Mouse (Mus musculus) stomach, embryonic 14.5 days (tissue): Measurements from ENCODE around the gene Dusp15. TPM values are rescaled to one million over a fixed set of nuclear protein-coding genes. Genes with fewer than 3 reads are reported as not detected.

Experiments
- ATAC-seq: fragments of 200-750 bp; cut with Nextera tagmentation; 2 replicates; pipeline ENCODE4 v1.8.0; 2017; ENCODE audit warnings: low read depth, moderate TSS enrichment; ENCODE audit not compliant: insufficient number of reproducible peaks, insufficient read depth, low FRiP score
- H3K27ac ChIP-seq: fragments of 300-500 bp; sonication (generic); 2 replicates; pipeline ENCODE4 v1.5.1; 2014; ENCODE audit warnings: mild to moderate bottlenecking, low read length, moderate library complexity, mixed read lengths
- H3K27me3 ChIP-seq: fragments of 300-500 bp; sonication (generic); 2 replicates; pipeline ENCODE4 v1.6.1; 2014; ENCODE audit warnings: low read length, control low read depth, mixed read lengths; ENCODE audit not compliant: control insufficient read depth, insufficient read depth
- H3K36me3 ChIP-seq: fragments of 300-500 bp; sonication (generic); 2 replicates; pipeline ENCODE4 v1.6.1; 2014; ENCODE audit warnings: mild to moderate bottlenecking, control low read depth, low read length, moderate library complexity, mixed read lengths; ENCODE audit not compliant: control insufficient read depth, insufficient read depth
- H3K4me1 ChIP-seq: fragments of 300-500 bp; sonication (generic); 2 replicates; pipeline ENCODE4 v1.6.1; 2014; ENCODE audit warnings: low read length, control low read depth, mixed read lengths; ENCODE audit not compliant: control insufficient read depth, insufficient read depth
- H3K4me2 ChIP-seq: fragments of 300-500 bp; sonication (generic); replicated peaks from 2 replicates; pipeline ENCODE4 v1.6.1; 2014; ENCODE audit warnings: low read depth, low read length, control low read depth
- H3K4me3 ChIP-seq: fragments of 300-500 bp; sonication (generic); 2 replicates; pipeline ENCODE4 v1.5.1; 2014; ENCODE audit warnings: low read depth, low read length, control low read depth
- H3K9ac ChIP-seq: fragments of 300-500 bp; sonication (generic); replicated peaks from 2 replicates; pipeline ENCODE4 v1.6.1; 2014; ENCODE audit warnings: low read depth, mild to moderate bottlenecking, control low read depth, low read length, moderate library complexity, mixed read lengths
- H3K9me3 ChIP-seq: fragments of 300-500 bp; sonication (generic); 2 replicates; pipeline ENCODE4 v1.6.1; 2016; ENCODE audit warnings: low read depth, low read length, control low read depth; ENCODE audit not compliant: control insufficient read depth
- WGBS: fragments of 180-500 bp; shearing (Covaris S2); extraction: QIAGEN DNeasy Blood & Tissue Kit; methylation state at CpG from one replicate; pipeline ENCODE4 v1.1.7; 2014; 5-methylcytosine and 5-hydroxymethylcytosine counted together
- polyA plus RNA-seq: library from polyadenylated mRNA; unstranded; fragments of >200 nt; fragmentation: Nextera tagmentation; extraction: Ambion mirVana; gene quantifications from 2 replicates; pipeline ENCODE4 v1.2.1, GENCODE M21; 2014

The Dusp15 gene
- polyA plus RNA-seq, 1 experiment from 2014 or later: 0.13 TPM

DNA sequence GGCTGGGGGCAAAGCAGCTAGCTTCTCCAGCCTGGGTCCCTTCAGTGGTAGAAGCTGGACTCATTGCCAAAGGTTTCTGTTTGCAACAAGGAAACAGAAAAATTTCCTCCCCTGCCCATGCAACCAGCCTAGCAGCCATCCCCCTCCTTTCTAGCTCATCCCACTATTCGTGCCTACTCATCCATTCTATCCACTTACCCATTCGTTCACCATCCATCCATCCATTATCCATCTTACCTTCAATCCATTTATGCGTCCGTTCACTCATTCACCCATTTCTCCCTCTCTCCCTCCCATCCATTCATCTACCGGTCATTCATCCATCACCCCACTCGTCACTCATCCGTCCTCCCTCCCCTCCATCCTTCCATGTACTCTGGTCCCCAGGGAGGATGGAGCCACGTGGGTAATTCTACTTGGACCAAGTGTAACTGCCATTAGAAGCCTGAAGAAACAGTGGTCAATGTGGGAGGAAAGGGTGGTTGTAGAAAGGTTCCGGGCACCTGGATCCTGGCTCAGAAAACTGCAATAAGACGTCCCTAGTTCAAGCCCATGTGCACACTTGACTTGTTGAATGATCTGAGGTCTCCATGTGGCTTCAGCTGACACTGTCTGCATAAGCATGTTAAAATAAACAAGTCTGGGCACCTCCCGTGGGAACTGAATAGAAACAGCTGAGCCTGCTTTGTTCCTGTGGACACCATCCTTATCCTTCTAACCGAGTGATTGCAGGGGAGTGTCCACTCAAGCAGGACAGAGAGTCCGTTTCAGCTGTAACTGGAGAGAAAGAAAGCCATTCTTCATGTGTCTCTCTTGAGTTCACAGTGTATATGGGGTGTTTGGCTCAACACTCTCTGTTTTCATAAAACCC, 587 bp upstream of the Dusp15 start:
- no peak for ATAC-seq
- H3K27me3 ChIP-seq: peaks cover 18% of the 10 kb centered on the region; the same call in 1 of the 2 replicates
- H3K4me3 ChIP-seq: peak overlapping the region; percentile 57
- no peak overlapping the region for H3K27ac ChIP-seq
- H3K36me3 ChIP-seq: no peaks in the 10 kb centered on the region
- peaks cover 5% of the 10 kb centered on the region; the same call in 1 of the 2 replicates for H3K4me1 ChIP-seq
- H3K9ac ChIP-seq: 0 out of 2 replicates have a peak overlapping the region, but pooled peaks have one; percentile 36
- H3K4me2 ChIP-seq: peak overlapping the region; percentile 99
- no peaks in the 10 kb centered on the region for H3K9me3 ChIP-seq
- 18% methylated on average over 13 of the region's 13 CpGs for WGBS

- Histone ChIP-seq H3K4me2 (peak overlapping the region; percentile 99), H3K4me3 (no peak overlapping the region), H3K27ac (no peak overlapping the region), H3K9me3 (no peaks in the 10 kb centered on the region), H3K4me1 (peaks cover 5% of the 10 kb centered on the region; the same call in 1 of the 2 replicates), H3K36me3 (no peaks in the 10 kb centered on the region), H3K9ac (no peak overlapping the region), H3K27me3 (peaks cover 25% of the 10 kb centered on the region; the same call in 1 of the 2 replicates)
- ATAC-seq: no peak
- WGBS: 37% methylated on average over 11 of the region's 11 CpGs
These were observed 987 bp downstream of the Dusp15 start for GRCm38 (mm10) chr2:152950358-152951064.

DNA sequence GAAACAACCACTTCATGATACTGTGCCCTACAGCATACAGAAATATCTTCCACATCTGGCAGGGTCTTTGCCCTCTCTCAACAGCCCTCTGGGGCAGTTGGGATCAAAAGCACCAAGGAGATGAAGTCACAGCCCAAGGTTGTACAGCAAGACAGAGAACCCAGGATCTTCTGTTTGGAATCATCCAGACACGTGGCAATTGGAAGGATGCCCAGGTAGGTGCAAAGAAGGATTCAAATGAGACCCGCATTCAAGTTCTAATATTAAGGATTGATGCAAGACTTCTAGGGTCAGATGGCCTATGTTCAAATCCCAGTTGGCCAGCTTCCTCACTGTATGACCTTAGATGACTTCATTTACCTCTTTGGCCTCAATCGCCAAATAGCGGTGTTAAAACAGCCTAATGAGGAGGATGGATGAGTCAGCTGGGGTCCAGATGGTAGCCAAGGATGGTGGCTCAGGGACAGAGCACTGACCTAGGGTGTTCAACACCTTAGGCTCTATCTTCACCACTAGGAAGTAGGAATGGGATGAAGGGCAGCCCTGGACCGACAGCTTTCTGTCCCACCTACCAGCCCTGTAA, 3.0 kb downstream of the Dusp15 start:
- no peak overlapping the region for H3K9ac ChIP-seq
- no peaks in the 10 kb centered on the region for H3K36me3 ChIP-seq
- peaks cover 5% of the 10 kb centered on the region; the same call in 1 of the 2 replicates for H3K4me1 ChIP-seq
- H3K27me3 ChIP-seq: peaks cover 41% of the 10 kb centered on the region
- no peaks in the 10 kb centered on the region for H3K9me3 ChIP-seq
- WGBS: 84% methylated on average over 5 of the region's 5 CpGs
- H3K27ac ChIP-seq: no peak overlapping the region
- ATAC-seq: no peak
- no peak overlapping the region for H3K4me2 ChIP-seq
- no peak overlapping the region for H3K4me3 ChIP-seq

DNA sequence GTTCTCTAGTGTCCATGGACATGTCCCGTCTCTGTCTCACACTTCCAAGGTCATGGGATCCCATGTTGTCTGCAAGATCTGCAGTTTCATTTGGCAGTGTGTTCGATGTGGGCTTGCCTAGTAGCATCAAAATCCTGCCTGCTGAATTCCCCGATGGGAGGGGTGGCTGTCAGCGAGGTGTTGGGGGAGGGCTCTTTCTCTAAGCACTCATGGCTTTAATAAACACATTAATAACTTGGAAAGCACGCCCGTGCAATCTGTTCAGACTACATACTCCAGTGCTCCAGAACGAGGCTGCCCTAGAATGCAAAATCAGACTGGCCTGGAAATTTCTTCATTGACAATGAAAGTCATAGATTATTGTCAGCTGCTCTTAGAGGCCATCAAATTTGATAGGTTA, 4.4 kb downstream of the Dusp15 start:
- Histone ChIP-seq H3K9ac (no peak overlapping the region), H3K9me3 (no peaks in the 10 kb centered on the region), H3K4me1 (peaks cover 10% of the 10 kb centered on the region; the same call in 1 of the 2 replicates), H3K4me2 (no peak overlapping the region), H3K27me3 (peaks cover 51% of the 10 kb centered on the region), H3K27ac (no peak overlapping the region), H3K4me3 (no peak overlapping the region), H3K36me3 (no peaks in the 10 kb centered on the region)
- no peak for ATAC-seq
- 32% methylated on average over 7 of the region's 7 CpGs for WGBS

- ATAC-seq: no peak
- H3K36me3 ChIP-seq: no peaks in the 10 kb centered on the region
- peaks cover 39% of the 10 kb centered on the region for H3K27me3 ChIP-seq
- H3K4me3 ChIP-seq: no peak overlapping the region
- no peak overlapping the region for H3K27ac ChIP-seq
- no peak overlapping the region for H3K9ac ChIP-seq
- peaks cover 5% of the 10 kb centered on the region; the same call in 1 of the 2 replicates for H3K4me1 ChIP-seq
- no peaks in the 10 kb centered on the region for H3K9me3 ChIP-seq
- 62% methylated on average over 9 of the region's 9 CpGs for WGBS
- H3K4me2 ChIP-seq: no peak overlapping the region
These were observed 7.5 kb downstream of the Dusp15 start for GRCm38 (mm10) chr2:152944013-152944412.

DNA sequence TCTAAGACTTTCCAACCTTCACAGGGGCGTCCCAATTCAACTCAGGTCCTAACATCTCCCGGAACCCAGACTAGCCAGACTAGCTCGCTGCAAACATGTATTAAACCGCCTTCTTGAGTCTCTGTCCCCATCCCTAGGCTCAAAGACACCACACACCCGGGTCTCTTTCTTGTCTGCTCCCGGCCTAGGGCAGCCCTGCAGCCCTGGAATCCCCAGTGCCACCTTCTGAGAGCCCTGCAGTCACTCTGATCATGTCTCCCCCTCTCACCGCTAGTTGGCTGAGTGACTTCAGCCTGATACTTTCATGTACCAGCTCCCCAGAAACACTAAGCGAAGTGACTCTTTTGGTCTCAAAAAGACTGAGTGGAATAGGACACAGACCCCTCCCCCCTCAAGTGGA, 7.9 kb downstream of the Dusp15 start:
- H3K4me2 ChIP-seq: peak overlapping the region; percentile 81
- WGBS: 9% methylated on average over 8 of the region's 8 CpGs
- H3K4me3 ChIP-seq: peak overlapping the region; percentile 33
- no peak overlapping the region for H3K9ac ChIP-seq
- no peaks in the 10 kb centered on the region for H3K9me3 ChIP-seq
- no peak overlapping the region for H3K27ac ChIP-seq
- peaks cover 5% of the 10 kb centered on the region; the same call in 1 of the 2 replicates for H3K4me1 ChIP-seq
- no peak for ATAC-seq
- peaks cover 39% of the 10 kb centered on the region for H3K27me3 ChIP-seq
- no peaks in the 10 kb centered on the region for H3K36me3 ChIP-seq

- WGBS: under 1% methylated on average over 62 of the region's 65 CpGs
- peaks cover 39% of the 10 kb centered on the region for H3K27me3 ChIP-seq
These were observed 8.5 kb downstream of the Dusp15 start for GRCm38 (mm10) chr2:152942898-152943515.

DNA sequence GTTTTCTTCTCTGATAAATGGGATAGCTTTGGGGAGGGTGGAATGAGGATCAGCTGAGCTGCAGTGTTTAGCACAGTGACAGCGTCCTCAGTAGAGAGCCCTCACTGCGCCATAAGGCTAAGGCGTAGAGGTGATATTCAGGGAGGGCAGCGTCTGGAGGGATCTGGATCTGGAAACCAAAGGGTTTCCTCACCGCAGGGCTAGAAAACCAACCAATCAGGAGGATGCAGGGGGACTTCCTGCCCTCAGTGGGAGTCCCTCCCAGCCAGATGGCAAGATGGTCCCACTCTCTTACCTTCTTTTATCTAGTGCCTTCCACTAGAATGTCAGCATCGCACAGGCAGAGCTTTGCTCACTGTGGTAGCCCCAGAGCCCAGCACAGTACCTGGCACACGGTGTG, 9.7 kb downstream of the Dusp15 start:
- peaks cover 37% of the 10 kb centered on the region for H3K27me3 ChIP-seq
- no peaks in the 10 kb centered on the region for H3K9me3 ChIP-seq
- no peaks in the 10 kb centered on the region for H3K36me3 ChIP-seq
- no peak for ATAC-seq
- H3K4me1 ChIP-seq: peaks cover 5% of the 10 kb centered on the region; the same call in 1 of the 2 replicates
- H3K4me2 ChIP-seq: no peak overlapping the region
- no peak overlapping the region for H3K9ac ChIP-seq
- H3K4me3 ChIP-seq: no peak overlapping the region
- WGBS: 21% methylated on average over 7 of the region's 7 CpGs
- H3K27ac ChIP-seq: no peak overlapping the region

More at GRCm38 (mm10) chr2:152942898-152943515, 8.5 kb downstream of the Dusp15 start:
- peaks cover 5% of the 10 kb centered on the region; the same call in 1 of the 2 replicates for H3K4me1 ChIP-seq
- no peaks in the 10 kb centered on the region for H3K36me3 ChIP-seq
- H3K27ac ChIP-seq: no peak overlapping the region
- H3K9ac ChIP-seq: no peak overlapping the region
- ATAC-seq: no peak
- peak overlapping the region; percentile 81 for H3K4me2 ChIP-seq
- H3K4me3 ChIP-seq: peak overlapping the region; percentile 33
- H3K9me3 ChIP-seq: no peaks in the 10 kb centered on the region
